Mouse (Mus musculus) embryonic facial prominence, embryonic 12.5 days (tissue): Measurements from ENCODE around the gene Scaper. TPM values are rescaled to one million over a fixed set of nuclear protein-coding genes. Genes with fewer than 3 reads are reported as not detected.

Experiments used
- polyA plus RNA-seq: library from polyadenylated mRNA; unstranded; fragments of >200 nt; fragmentation: Nextera tagmentation; extraction: Ambion mirVana; gene quantifications from 2 replicates; pipeline ENCODE4 v1.2.1, GENCODE M21; 2016

Scaper gene
- polyA plus RNA-seq, 1 experiment from 2014 or later = 14.4 TPM

Other genes starting within 250 kb of the Scaper start
- not detected in 2 replicates for gene 4930563M21Rik, start 72.4 kb upstream of the Scaper start, polyA plus RNA-seq
- 308 and 319 TPM in 2 replicates for gene Rcn2, start 103.7 kb upstream of the Scaper start, polyA plus RNA-seq
- gene Pstpip1, start 151.8 kb upstream of the Scaper start, polyA plus RNA-seq = 0.88 and 0.89 TPM in 2 replicates
- 468 and 479 TPM in 2 replicates for gene Tspan3, start 227.4 kb upstream of the Scaper start, polyA plus RNA-seq